Mouse (Mus musculus) neural tube, embryonic 12.5 days (tissue): ENCODE measurements around the gene Tcf7l1. TPM values are rescaled to one million over a fixed set of nuclear protein-coding genes. Genes with fewer than 3 reads are reported as not detected.

Experiments used
- ATAC-seq: fragments of 200-750 bp; cut with Nextera tagmentation; 2 replicates; pipeline ENCODE4 v1.8.0; 2017; ENCODE audit warnings: low read depth, mild to moderate bottlenecking, moderate TSS enrichment, moderate library complexity; ENCODE audit not compliant: low FRiP score
- H3K27ac ChIP-seq: fragments of 300-500 bp; sonication (generic); 2 replicates; pipeline ENCODE4 v1.5.1; 2016
- H3K27me3 ChIP-seq: fragments of 300-500 bp; sonication (generic); replicated peaks from 2 replicates; pipeline ENCODE4 v1.6.1; 2016; ENCODE audit warnings: mild to moderate bottlenecking
- H3K36me3 ChIP-seq: fragments of 300-500 bp; sonication (generic); 2 replicates; pipeline ENCODE4 v1.6.1; 2016; ENCODE audit warnings: mild to moderate bottlenecking
- H3K4me1 ChIP-seq: fragments of 300-500 bp; sonication (generic); 2 replicates; pipeline ENCODE4 v1.6.1; 2016
- H3K4me2 ChIP-seq: fragments of 300-500 bp; sonication (generic); replicated peaks from 2 replicates; pipeline ENCODE4 v1.6.1; 2016; ENCODE audit warnings: mild to moderate bottlenecking
- H3K4me3 ChIP-seq: fragments of 300-500 bp; sonication (generic); 2 replicates; pipeline ENCODE4 v1.5.1; 2016
- H3K9ac ChIP-seq: fragments of 300-500 bp; sonication (generic); 2 replicates; pipeline ENCODE4 v1.6.1; 2016; ENCODE audit warnings: mild to moderate bottlenecking
- H3K9me3 ChIP-seq: fragments of 300-500 bp; sonication (generic); 2 replicates; pipeline ENCODE4 v1.6.1; 2016; ENCODE audit warnings: mild to moderate bottlenecking
- WGBS: fragments of 180-500 bp; shearing (Covaris S2); methylation state at CpG from one replicate; pipeline ENCODE4 v1.1.7; 2016; 5-methylcytosine and 5-hydroxymethylcytosine counted together
- polyA plus RNA-seq: library from polyadenylated mRNA; unstranded; fragments of >200 nt; fragmentation: Nextera tagmentation; extraction: Ambion mirVana; gene quantifications from 2 replicates; pipeline ENCODE4 v1.2.1, GENCODE M21; 2016

Gene Tcf7l1
- polyA plus RNA-seq, 1 experiment from 2014 or later = 18.6 TPM

GRCm38 (mm10) chr6:72671129-72671528, 117.9 kb downstream of the Tcf7l1 start:
- H3K27ac ChIP-seq = no peak overlapping the region
- no peak for ATAC-seq
- no peak overlapping the region for H3K4me2 ChIP-seq
- H3K9me3 ChIP-seq = no peaks in the 10 kb centered on the region
- no peak overlapping the region for H3K4me3 ChIP-seq
- WGBS = 84% methylated on average over 8 of the region's 8 CpGs
- H3K9ac ChIP-seq = no peak overlapping the region
- 0 out of 2 replicates have a peak, but pooled peaks cover 4% of the 10 kb centered on the region for H3K27me3 ChIP-seq
- H3K4me1 ChIP-seq = peaks cover 8% of the 10 kb centered on the region; the same call in 1 of the 2 replicates
- H3K36me3 ChIP-seq = no peaks in the 10 kb centered on the region

GRCm38 (mm10) chr6:72667021-72667420, 122.0 kb downstream of the Tcf7l1 start:
- 57% methylated on average over 4 of the region's 4 CpGs for WGBS

GRCm38 (mm10) chr6:72664290-72664689, 124.8 kb downstream of the Tcf7l1 start:
- Histone ChIP-seq H3K9ac (no peak overlapping the region), H3K27ac (no peak overlapping the region), H3K4me1 (no peaks in the 10 kb centered on the region), H3K36me3 (no peaks in the 10 kb centered on the region), H3K4me3 (no peak overlapping the region), H3K4me2 (no peak overlapping the region), H3K27me3 (no peaks in the 10 kb centered on the region), H3K9me3 (no peaks in the 10 kb centered on the region)
- no peak for ATAC-seq
- 80% methylated on average over 8 of the region's 8 CpGs for WGBS

More at GRCm38 (mm10) chr6:72667021-72667420, 122.0 kb downstream of the Tcf7l1 start:
- no peak for ATAC-seq
- Histone ChIP-seq H3K4me1 (no peaks in the 10 kb centered on the region), H3K9ac (no peak overlapping the region), H3K4me2 (no peak overlapping the region), H3K4me3 (no peak overlapping the region), H3K9me3 (no peaks in the 10 kb centered on the region), H3K36me3 (no peaks in the 10 kb centered on the region), H3K27ac (no peak overlapping the region), H3K27me3 (no peaks in the 10 kb centered on the region)

GRCm38 (mm10) chr6:72663000-72663399, 126.1 kb downstream of the Tcf7l1 start:
- no peaks in the 10 kb centered on the region for H3K36me3 ChIP-seq
- ATAC-seq = no peak
- H3K4me2 ChIP-seq = no peak overlapping the region
- no peaks in the 10 kb centered on the region for H3K27me3 ChIP-seq
- H3K4me3 ChIP-seq = no peak overlapping the region
- no peaks in the 10 kb centered on the region for H3K9me3 ChIP-seq
- no peaks in the 10 kb centered on the region for H3K4me1 ChIP-seq
- H3K27ac ChIP-seq = no peak overlapping the region
- H3K9ac ChIP-seq = no peak overlapping the region
- 23% methylated on average over 1 of the region's 1 CpGs for whole genome bisulfite sequencing

- H3K4me2 ChIP-seq = no peak overlapping the region
- no peaks in the 10 kb centered on the region for H3K27me3 ChIP-seq
- WGBS = 92% methylated on average over 6 of the region's 6 CpGs
- no peak overlapping the region for H3K27ac ChIP-seq
- peaks cover 9% of the 10 kb centered on the region for H3K4me1 ChIP-seq
- ATAC-seq = no peak
- H3K4me3 ChIP-seq = no peak overlapping the region
- H3K9ac ChIP-seq = no peak overlapping the region
- no peaks in the 10 kb centered on the region for H3K9me3 ChIP-seq
- no peaks in the 10 kb centered on the region for H3K36me3 ChIP-seq
Observed at GRCm38 (mm10) chr6:72660391-72660720, 128.7 kb downstream of the Tcf7l1 start.

GRCm38 (mm10) chr6:72659717-72660390, 129.2 kb downstream of the Tcf7l1 start:
- no peak for ATAC-seq
- Histone ChIP-seq H3K4me1 (peaks cover 14% of the 10 kb centered on the region), H3K9ac (no peak overlapping the region), H3K9me3 (no peaks in the 10 kb centered on the region), H3K27me3 (no peaks in the 10 kb centered on the region), H3K27ac (no peak overlapping the region), H3K4me3 (no peak overlapping the region), H3K36me3 (no peaks in the 10 kb centered on the region), H3K4me2 (no peak overlapping the region)
- 79% methylated on average over 8 of the region's 8 CpGs for WGBS

GRCm38 (mm10) chr6:72658006-72658405, 131.0 kb downstream of the Tcf7l1 start:
- Histone ChIP-seq H3K4me2 (no peak overlapping the region), H3K4me1 (peaks cover 14% of the 10 kb centered on the region), H3K9me3 (no peaks in the 10 kb centered on the region), H3K27ac (no peak overlapping the region), H3K36me3 (no peaks in the 10 kb centered on the region), H3K27me3 (no peaks in the 10 kb centered on the region), H3K4me3 (no peak overlapping the region), H3K9ac (no peak overlapping the region)
- ATAC-seq = no peak
- 56% methylated on average over 3 of the region's 3 CpGs for WGBS

GRCm38 (mm10) chr6:72656053-72656442, 133.0 kb downstream of the Tcf7l1 start:
- H3K9ac ChIP-seq = no peak overlapping the region
- WGBS = 91% methylated on average over 7 of the region's 7 CpGs
- no peak overlapping the region; the same call in 1 of the 2 replicates for H3K4me2 ChIP-seq
- no peaks in the 10 kb centered on the region for H3K36me3 ChIP-seq
- H3K27me3 ChIP-seq = no peaks in the 10 kb centered on the region
- ATAC-seq = no peak
- no peak overlapping the region for H3K4me3 ChIP-seq
- H3K27ac ChIP-seq = no peak overlapping the region
- peaks cover 14% of the 10 kb centered on the region for H3K4me1 ChIP-seq
- H3K9me3 ChIP-seq = no peaks in the 10 kb centered on the region

- peaks cover 14% of the 10 kb centered on the region for H3K4me1 ChIP-seq
- no peaks in the 10 kb centered on the region for H3K36me3 ChIP-seq
- 33% methylated on average over 20 of the region's 20 CpGs for WGBS
- H3K9ac ChIP-seq = peak overlapping the region; percentile 4; the same call in 1 of the 2 replicates
- no peaks in the 10 kb centered on the region for H3K9me3 ChIP-seq
- peak overlapping the region; percentile 11; the same call in 1 of the 2 replicates for H3K4me3 ChIP-seq
- no peaks in the 10 kb centered on the region for H3K27me3 ChIP-seq
- H3K27ac ChIP-seq = peak overlapping the region; percentile 2; the same call in 1 of the 2 replicates
- peak overlapping the region; percentile 49 for H3K4me2 ChIP-seq
- ATAC-seq = peak; percentile 83
Observed at GRCm38 (mm10) chr6:72655309-72656052, 133.6 kb downstream of the Tcf7l1 start.

- no peak overlapping the region for H3K9ac ChIP-seq
- H3K4me1 ChIP-seq = peaks cover 14% of the 10 kb centered on the region
- no peaks in the 10 kb centered on the region for H3K27me3 ChIP-seq
- H3K9me3 ChIP-seq = no peaks in the 10 kb centered on the region
- no peak overlapping the region for H3K4me3 ChIP-seq
- H3K4me2 ChIP-seq = no peak overlapping the region
- ATAC-seq = no peak
- WGBS = 86% methylated on average over 6 of the region's 6 CpGs
- no peak overlapping the region for H3K27ac ChIP-seq
- no peaks in the 10 kb centered on the region for H3K36me3 ChIP-seq
Observed at GRCm38 (mm10) chr6:72654355-72654754, 134.7 kb downstream of the Tcf7l1 start.

GRCm38 (mm10) chr6:72653419-72653818, 135.6 kb downstream of the Tcf7l1 start:
- Histone ChIP-seq H3K4me1 (peaks cover 14% of the 10 kb centered on the region), H3K9me3 (no peaks in the 10 kb centered on the region), H3K27me3 (no peaks in the 10 kb centered on the region), H3K4me2 (no peak overlapping the region), H3K36me3 (no peaks in the 10 kb centered on the region), H3K4me3 (no peak overlapping the region), H3K27ac (no peak overlapping the region), H3K9ac (no peak overlapping the region)
- ATAC-seq = no peak
- WGBS = 89% methylated on average over 7 of the region's 7 CpGs

- WGBS = 79% methylated on average over 10 of the region's 10 CpGs
- Histone ChIP-seq H3K9ac (no peak overlapping the region), H3K9me3 (no peaks in the 10 kb centered on the region), H3K4me3 (no peak overlapping the region), H3K4me2 (no peak overlapping the region), H3K27ac (no peak overlapping the region), H3K27me3 (no peaks in the 10 kb centered on the region), H3K36me3 (no peaks in the 10 kb centered on the region), H3K4me1 (peaks cover 6% of the 10 kb centered on the region)
- ATAC-seq = no peak
Observed at GRCm38 (mm10) chr6:72650338-72650851, 138.7 kb downstream of the Tcf7l1 start.
